Mouse (Mus musculus) heart, postnatal 4 days (tissue): ENCODE measurements at regions not wholly inside any gene's neighbourhood (a gene's known extent, or its start where the extent isn't known, plus 50 kb on each side); places are given as distances from the start of the nearest gene placed in this dataset.

ENCODE experiments used
- DNase-seq: peaks from one replicate; pipeline ENCODE4 v3.0.0; 2021

- no peak for DNase-seq
Observed at GRCm38 (mm10) chr6:58752496-58752895, 78.8 kb upstream of the Herc3 start.

GRCm38 (mm10) chr6:58756309-58757015 lies 74.8 kb upstream of the Herc3 start:
- no peak for DNase-seq

- no peak for DNase-seq
Observed at GRCm38 (mm10) chr6:58757339-58757738, 73.9 kb upstream of the Herc3 start.

GRCm38 (mm10) chr6:58770654-58771218 lies 60.5 kb upstream of the Herc3 start:
- DNase-seq, result peak; percentile 77

GRCm38 (mm10) chr6:58772014-58772413 lies 59.3 kb upstream of the Herc3 start:
- DNase-seq, result peak; percentile 45
